Mouse (Mus musculus) urinary bladder, postnatal 14 days (tissue): ENCODE results near the gene Fxyd1.

ENCODE experiments used
- DNase-seq: peaks from one replicate; pipeline ENCODE4 v3.0.0; 2021; ENCODE audit warnings: low spot score

The Fxyd1 gene

DNA sequence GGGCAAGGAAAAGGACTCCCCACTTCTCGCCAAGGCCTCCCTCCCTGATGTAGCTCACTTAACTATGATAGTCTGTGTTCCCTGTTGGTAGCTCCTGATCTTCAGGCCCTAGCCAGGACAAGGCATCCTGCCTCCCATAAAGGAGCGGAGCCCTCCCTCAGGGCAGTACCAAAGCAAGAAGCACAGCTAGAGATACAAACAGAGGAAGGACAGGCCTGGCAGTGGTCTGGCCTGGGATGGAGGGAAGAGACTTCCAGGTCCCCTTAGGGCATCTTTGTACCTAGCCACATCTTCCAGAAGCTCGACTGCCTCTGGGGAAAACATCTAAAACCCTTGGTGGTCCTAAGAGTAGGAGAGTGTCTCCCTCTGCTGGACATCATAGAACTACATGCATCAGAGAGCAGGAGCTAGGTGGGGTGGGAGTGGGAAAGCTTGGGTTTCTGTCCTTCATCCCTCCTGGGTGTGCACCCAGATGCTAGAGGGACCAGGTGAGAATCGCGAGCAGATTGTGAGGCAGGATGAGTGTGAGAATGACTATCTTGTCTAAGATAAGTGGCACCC is 21.0 kb upstream of the Fxyd1 start:
- DNase-seq = peak; percentile 68

DNA sequence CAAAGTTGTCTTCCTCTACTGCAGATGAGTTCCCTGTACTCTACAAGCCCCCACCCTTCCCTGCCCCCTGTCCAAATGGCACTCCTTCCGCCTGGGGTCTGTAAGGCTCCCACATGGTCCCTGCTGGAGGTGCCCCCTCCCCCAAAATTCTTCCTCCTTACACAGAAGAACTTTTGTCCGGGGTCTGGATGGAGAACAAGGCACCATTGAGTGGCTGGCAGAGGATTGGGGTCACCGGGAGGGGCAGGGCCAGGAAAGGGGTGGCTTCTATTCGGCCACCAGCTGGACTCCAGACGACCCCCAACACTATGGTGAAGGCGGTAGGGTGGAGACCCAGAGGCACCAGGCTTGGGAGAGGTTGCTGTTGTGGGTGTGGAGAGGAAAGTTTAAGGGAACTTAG is 20.5 kb upstream of the Fxyd1 start:
- DNase-seq = no peak

DNA sequence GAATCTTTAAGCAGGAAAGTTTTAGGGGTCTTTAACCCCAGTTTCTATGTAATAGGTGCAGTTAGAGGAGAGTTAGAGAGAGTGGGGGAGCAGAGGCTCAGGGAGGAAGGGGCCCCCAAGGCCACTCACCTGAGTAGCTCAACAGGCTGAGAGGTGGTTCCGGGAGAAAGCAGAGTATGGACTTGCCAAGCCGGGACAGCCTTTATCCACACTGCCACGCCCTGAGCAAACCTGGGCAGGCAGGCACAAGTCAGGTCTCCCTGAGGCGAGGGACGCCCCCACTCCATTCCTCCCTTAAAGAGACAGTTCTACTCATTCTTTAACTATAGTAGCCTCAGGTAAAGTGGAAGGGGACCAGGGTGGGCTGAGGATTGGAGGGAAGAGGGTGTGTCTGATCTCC is 19.5 kb upstream of the Fxyd1 start, which contains the start of gene Fxyd3:
TSS of gene Fxyd3 (minus strand) at position 213 of the 400 bp plus-strand sequence.
- DNase-seq = peak; percentile 86

DNA sequence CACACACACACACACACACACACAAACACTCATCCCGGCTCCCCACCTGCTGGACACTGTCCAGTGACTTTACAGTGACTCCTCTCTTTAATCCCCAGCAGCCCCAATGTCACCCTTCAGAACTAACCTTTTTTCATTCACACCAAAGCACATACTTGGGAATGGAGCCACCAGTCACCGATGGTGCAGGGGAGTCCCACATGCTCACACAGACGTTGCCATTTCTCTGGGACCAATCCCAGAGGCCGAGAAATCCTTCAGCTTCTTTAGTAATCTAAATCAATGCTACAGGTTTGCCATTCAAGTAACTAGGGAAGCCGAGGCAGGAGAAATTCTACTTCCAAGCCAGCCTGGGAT is 17.7 kb upstream of the Fxyd1 start:
- no peak for DNase-seq

DNA sequence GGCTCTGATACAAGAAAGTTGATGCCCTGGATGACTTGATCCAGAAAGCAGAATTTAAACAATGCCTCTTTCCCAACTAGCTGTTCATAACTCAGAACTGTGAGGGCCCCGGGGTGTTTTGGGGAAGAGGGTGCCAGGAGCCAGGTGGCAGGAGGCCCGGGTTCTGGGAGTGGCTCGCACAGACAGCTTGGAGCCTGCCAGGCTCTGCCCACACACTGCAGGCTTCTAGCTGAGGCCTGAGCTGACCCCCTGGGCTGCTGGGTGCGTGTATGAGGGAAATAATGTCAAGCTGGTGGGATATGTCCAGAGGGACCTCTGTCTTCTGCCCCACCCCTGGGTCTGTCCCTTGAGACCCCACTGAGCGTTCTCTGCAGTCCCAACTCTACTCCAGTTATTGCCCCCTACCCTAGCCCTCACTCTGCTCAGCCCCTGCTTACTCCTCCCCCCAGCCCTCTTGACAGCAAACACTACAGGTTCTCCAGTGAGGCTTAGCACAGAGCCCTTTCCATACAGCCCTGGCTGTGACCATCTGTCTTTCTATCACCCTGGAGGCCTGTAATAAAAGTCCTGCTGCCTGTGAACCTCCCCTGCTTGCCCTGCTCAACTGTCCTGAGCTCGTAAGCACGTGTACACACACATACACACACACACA is 17.2 kb upstream of the Fxyd1 start:
- peak; percentile 54 for DNase-seq

DNA sequence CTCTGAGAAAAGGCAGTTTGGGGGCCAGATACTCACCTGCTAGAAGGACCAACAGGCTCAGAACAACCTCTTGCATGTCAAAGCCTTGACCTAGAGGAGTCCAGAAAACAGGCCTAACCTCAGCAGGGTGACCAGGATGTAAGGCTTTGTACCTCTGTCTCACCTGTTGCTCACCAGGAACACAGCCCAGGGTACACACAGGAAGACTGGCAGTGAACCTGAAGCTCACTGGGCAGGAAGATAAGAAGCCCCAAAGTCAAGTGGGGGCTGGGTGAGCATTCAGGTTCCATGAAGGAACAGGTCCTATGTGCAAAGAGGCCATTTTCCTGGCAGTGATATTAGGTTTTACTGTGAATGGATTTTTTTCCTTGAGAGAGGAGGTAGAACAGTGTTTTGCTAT is 16.5 kb upstream of the Fxyd1 start:
- DNase-seq = no peak

DNA sequence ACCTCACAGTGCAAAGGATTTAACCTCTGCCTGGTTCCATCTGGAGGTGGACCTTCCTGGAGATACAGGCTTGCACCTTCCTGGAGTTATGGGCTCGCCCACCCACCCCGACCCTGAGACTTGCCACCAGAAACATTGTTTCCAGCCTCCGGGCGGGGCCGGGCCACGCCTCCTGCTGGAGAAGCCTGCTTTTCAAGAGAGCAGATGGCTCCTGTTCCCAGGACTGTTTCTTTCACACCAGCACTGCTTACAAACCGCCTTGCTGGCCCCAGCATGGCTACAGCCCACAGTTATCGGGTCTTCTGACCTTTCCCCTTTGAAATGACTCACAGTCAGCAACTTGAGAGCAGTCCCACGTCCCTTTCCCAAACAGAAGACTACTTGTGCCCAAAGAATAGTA is 15.3 kb upstream of the Fxyd1 start:
- no peak for DNase-seq

DNA sequence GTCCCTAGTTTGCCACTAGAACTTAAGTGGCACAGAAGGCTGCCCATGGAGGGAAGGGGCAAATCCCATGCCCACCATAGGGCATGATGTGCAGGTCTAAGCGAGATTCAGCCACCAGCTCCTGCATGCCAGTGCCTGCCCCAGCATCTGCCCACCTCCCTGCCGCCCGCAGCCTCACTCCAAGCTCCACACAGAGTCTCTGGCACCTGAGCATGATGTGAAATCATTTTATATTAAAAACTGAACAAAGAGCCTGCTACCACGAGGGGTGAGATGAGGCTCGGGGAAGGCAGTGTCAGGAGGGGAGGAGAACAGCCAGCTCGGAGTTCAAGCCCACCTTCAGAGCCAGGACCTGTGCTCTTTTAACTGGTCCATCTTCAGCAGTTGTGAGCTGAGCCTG is 13.3 kb upstream of the Fxyd1 start:
- DNase-seq = no peak

DNA sequence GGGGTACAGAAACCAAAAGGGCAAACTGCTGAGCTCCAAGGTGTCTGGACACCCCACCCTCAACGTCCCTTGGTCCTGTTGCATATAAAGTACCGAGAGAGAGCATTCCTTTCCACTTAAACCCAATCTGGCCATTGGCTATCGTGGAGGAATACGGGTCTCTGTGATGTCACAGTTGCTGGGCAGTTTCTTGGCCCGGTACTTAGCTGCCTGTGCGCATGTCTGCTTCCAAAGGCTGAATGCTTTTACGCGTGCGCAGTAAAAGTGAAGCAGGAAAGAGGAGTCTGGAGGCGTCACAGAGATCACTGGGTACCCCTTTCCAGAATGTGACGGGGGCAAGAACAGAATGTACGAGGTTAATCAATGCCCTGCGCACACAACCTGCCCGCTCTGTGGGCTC is 12.5 kb upstream of the Fxyd1 start:
- no peak for DNase-seq

DNA sequence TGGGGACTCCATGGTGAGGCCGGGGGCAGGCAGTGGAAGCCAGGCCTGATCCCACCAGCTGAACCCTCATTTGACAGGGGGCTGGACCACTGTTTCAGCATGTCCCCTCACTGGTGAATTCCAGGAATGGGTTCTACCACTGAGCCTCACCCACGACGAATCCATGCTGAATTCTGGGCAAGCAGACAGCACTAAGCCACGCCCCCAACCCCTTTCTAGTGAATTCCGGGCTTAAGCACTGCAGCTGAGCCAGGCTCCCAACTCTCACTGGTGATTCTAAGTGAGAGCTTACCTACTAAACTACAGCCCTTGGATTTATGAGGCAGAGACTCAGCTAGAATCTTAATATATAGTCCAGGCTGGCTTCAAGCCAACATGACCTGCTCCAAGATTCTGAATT is 10.8 kb upstream of the Fxyd1 start:
- peak; percentile 74 for DNase-seq

DNA sequence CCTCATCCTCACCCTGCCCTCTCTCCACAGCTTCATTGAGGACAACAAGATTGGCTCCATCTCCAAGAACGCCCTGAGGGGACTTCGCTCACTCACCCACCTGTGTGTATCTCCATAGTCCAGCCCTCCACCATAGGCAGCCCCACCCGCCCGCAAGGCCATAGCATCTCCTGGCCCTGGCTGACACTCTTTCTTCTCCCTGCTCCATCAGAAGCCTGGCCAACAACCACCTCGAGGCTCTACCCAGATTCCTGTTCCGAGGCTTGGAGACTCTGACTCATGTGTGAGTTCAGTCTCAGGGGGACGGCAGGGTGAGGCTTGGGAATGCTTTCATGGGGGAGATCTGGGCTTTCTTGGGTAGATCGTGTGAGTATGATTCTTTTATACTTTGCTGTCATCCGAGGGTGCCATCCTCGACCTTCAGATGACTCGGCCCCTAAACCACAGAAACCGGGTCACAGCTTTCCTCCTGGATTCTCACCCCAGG is 6.1 kb upstream of the Fxyd1 start:
- no peak for DNase-seq

DNA sequence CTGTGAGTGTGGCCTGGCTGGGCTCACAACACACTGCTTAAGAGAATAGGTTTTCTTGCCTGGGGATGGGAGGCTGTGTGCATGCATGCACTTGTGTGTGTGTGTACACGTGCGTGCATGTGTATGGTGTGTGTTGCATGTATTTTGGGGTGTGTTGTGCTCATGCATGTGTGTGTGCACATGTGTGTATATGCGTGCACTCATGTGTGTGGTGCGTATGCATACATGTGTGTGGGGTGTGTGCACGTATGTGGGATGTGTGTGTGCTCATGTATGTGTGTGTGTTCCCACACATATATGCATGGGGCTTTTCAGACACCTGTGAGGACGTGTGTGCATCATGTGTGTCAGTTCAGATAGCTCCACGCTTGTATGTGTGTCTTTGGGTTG is 3.6 kb upstream of the Fxyd1 start:
- DNase-seq = no peak

DNA sequence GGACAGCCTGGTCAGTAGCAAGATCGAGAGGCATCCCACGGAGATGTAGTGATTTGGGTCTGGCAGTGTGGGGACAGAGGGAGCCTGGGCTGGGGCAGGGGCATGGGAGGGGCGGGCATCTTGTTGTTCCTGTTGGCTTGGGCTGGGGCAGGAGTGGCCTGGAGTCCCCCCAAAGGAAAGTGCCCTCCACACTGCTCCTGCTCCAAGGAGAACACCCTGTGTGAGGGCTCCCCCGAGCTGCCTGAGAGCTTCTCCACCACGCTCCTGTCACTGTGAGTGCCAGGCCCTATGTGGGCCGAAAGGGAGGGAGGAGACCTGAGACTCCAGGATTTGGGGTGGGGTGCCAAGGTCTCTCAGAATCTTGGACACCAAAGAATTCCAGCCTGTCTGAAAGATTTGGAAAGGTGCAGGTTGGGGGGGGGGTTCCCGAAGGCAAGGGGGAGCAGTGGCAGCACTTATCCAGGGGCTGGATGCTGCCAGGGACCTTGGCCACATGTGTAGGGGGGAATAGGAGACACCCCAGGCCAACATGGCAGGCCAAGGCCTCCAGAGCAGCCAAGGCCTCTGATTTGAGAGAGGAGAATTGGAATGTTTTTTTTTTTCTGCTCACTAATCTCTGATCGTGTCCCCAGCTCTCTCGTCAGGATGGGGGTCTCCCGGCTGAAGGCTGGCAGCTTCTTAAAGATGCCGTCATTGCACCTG is 3.1 kb upstream of the Fxyd1 start:
- no peak for DNase-seq

DNA sequence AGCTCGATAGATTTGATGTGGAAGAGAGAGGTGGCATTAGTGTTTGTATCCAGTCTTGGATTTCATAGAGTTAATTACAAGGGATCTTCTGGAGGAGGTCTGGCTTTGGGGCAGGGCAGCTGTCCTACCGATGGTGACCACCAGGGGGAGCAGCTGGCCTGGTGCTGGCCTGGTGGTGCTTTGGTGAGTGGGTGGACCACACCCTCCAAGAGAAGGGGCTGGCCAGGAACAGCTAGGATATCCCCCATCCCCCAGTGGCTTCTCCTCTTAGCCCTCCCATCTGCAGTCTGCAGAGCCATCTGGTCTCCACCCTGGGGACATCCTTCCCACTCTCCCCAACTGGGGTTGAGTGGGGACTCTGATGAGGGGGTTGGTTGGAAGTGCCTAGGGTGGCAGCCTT is 2.1 kb upstream of the Fxyd1 start, which contains the start of gene Lgi4:
TSS of gene Lgi4 (plus strand) at position 235 of the 400 bp plus-strand sequence.
- peak; percentile 88 for DNase-seq

DNA sequence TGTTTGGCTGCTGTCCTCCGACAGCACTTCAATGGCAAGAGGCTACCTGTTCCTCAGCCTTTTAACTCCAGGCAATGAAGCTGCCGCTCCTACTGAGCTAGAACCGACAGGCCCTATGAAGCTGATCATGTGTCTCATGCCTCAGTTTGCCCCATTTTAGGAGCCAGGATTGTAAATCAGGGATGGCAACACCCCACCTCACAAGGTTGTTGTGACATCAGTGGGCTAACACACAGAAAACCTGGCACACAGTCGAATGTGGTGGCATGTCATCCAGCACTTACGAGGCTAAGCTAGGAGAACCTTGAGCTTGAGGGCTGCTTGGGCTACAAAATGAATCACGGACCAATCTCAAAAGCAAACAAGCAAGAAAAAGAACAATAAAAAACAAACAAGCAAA is 1.2 kb upstream of the Fxyd1 start:
- DNase-seq = no peak

DNA sequence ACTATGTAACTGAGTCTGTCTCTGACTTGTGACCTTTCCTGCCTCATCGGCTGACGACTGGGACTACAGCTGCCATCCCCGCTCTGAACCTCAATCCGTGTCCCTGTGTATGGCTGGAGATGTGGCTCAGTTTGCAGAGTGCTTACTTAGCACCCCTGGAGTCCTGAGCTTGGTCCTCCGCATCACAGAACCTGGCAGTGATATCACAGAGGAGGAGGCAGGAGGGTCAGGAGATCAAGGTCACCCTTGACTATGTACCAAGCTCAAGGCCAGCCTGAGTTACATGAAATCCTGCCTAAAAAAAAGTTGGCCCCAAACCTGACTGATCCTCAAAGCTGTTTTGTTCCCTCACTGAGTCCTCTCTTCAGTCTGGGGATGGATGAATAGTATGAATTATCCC is 731 bp upstream of the Fxyd1 start:
- no peak for DNase-seq

DNA sequence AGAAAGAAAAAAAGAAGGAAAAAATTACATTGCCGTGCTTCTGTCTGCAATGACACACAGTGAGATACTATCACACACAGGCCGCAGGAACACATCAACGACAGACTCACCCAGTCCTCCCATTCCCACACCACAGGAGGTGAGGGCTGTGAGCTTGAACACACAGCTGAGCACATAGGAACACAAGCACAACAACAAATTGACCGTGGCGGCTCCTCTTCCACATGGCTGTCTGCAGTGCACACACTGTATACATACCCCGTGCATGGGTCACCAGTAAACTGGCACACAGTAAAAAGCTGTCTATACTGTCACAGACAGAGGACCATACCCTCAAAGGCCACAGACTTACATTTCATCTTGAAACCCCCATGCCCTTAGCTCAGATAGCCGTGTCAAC is 551 bp downstream of the Fxyd1 start:
- DNase-seq = no peak

DNA sequence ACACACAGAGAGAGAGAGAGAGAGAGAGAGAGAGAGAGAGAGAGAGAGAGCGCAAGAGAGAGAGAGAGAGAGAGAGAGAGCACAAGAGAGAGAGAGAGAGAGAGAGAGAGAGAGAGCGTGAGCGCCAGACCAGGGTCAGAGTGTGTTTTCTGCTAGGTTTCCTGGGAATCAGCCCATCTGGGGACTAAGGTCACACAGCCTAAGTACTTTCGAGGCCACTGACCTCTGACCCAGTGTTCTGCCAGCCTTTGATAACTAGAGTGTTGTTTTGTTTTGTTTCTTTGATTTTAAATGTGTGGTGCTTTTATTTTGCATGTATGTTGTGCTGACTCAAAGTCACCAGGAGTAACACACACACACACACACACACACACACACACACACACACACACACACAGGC is 1.1 kb downstream of the Fxyd1 start:
- DNase-seq = no peak

DNA sequence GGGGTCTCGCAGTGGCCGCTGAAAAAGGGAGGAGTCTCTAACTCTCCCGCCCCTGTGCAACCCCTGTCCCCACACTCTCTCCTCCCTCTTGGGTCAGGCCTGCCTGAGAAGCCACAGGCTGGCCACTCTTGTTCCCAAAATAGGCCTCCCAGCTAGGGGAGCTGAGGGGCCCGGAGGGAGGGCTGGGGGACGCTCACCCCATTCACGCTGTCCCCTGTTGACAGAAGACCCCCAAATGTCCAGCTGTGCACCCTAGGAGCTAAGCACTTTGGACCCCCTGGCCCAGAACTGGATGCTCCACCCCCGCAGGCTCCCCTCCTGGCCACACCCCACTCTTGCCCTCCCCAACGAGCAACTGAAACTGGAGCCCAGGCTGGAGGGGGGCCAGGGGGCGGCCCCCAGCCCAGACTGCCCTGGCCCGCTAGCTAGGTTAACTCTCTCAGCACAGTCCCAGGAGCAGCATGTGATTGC is 1.6 kb downstream of the Fxyd1 start:
- peak; percentile 84 for DNase-seq

DNA sequence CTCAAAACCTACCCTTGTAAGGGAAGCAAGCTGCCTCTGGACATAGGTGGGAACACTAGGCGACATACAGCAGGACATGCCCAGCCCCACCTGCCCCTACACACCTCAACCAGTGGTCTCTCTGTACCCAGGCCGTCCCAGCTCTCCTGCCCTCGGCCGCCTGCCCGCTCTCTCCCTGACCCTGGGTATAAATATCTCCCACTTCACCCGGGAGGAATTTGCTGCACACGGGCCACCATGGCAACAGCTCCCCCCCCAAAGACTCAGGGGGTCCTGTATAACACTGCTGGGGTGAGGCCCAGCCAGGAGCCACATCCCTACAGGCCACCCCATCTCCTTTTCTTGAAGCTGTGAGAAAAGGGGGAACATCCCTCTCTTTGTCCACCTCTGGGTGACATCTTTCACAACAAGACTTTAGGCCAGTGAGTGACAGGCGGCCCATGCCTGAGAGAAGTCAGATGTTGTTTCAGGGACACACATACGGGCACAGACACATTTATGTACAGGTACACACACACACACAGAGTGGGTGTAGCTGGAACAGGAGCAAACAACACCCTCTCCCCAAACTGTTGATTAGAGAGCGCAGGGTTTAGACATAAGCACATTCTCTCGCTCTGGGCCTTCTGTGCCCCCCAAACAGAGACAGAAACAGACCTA is 2.2 kb downstream of the Fxyd1 start:
- DNase-seq = no peak

DNA sequence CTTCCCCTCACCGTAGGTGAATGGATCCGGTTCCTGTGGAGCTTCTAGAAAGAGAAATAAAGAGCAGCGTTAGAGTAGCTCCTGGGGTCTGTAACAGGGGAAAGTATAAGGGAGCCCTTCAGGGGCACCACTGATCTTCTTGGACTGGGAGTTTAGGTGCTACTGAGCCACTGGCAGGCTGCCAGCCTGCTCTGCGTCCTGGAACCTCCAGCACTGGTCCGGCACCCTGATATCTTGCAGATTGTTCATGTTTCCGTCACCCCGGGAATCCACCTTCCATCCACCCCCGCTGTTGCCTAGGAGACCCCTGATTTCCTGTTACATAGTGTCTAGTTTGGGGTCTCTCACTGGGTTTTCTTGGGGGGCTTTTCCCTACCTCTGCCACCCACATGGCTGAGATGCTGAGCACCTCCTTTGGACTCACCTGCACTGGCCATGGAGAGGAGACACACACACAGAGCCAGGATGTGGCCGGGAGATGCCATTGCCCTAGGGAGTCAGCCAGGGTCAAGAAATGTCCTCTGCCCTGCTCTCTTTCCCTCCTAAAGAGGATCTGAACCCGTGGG is 3.0 kb downstream of the Fxyd1 start:
- DNase-seq = no peak

DNA sequence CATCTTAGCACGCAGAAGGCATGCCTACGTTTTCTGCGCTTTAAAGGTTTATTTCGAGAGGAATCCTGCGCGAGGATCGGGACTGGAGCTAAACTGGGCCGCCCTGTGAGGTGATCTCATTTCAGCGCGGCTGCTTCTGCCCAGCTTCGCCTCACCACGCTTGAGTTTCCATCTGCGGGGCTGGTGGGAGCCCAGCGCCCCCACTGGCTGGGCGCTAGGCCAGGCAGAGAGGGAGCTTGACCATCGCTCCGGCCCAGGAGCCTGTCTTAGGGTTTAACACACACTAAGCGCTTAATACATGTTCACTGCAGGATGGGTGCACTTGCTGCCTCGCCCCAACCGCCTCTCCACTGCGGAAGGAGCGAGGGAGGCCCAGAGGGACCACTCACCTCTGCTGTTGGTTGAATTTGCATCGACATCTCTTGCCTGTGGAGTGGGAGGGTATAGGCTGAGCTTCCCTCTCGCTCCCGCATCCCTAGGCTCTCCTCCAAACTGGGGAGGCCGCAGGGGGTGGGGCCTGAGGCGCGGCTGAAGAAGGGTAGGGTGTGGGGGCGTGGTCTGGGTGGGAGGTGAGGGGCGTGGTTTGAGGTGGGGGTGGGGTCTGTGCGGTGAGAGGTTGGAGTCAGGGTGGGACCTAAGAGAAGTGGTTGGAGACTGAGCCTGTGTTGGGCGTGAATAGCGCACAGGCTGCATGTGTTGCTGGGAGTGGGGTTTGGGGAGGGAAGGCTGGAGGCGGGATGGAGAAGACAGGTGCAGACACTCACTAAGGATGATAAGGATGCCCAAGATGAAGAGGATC is 4.2 kb downstream of the Fxyd1 start:
- DNase-seq = peak; percentile 63
